Mouse (Mus musculus) heart, postnatal 0 days (tissue): ENCODE data around the gene Tulp2. TPM values are rescaled to one million over a fixed set of nuclear protein-coding genes. Genes with fewer than 3 reads are reported as not detected.

Experiments
- ATAC-seq: fragments of 200-750 bp; cut with Nextera tagmentation; 2 replicates; pipeline ENCODE4 v1.8.0; 2017; ENCODE audit warnings: low read depth, moderate number of reproducible peaks, moderate library complexity; ENCODE audit not compliant: insufficient read depth
- DNase-seq: peaks from one replicate; pipeline ENCODE4 v3.0.0-alpha.2; 2016; ENCODE audit warnings: low spot score
- H3K27ac ChIP-seq: fragments of 300-500 bp; sonication (generic); 2 replicates; pipeline ENCODE4 v1.5.1; 2014; ENCODE audit warnings: low read depth, mild to moderate bottlenecking
- H3K27me3 ChIP-seq: fragments of 300-500 bp; sonication (generic); 2 replicates; pipeline ENCODE4 v1.6.1; 2014; ENCODE audit warnings: low read length, mixed read lengths; ENCODE audit not compliant: control insufficient read depth, insufficient read depth
- H3K36me3 ChIP-seq: fragments of 300-500 bp; sonication (generic); replicated peaks from 2 replicates; pipeline ENCODE4 v1.6.1; 2014; ENCODE audit warnings: low read length, mixed read lengths; ENCODE audit not compliant: control insufficient read depth, insufficient read depth
- H3K4me1 ChIP-seq: fragments of 300-500 bp; sonication (generic); 2 replicates; pipeline ENCODE4 v1.6.1; 2014; ENCODE audit warnings: antibody characterized with exemption; ENCODE audit not compliant: control insufficient read depth, insufficient read depth
- H3K4me2 ChIP-seq: fragments of 300-500 bp; sonication (generic); 2 replicates; pipeline ENCODE4 v1.6.1; 2014; ENCODE audit warnings: low read depth, mild to moderate bottlenecking, low read length, moderate library complexity
- H3K4me3 ChIP-seq: fragments of 300-500 bp; sonication (generic); 2 replicates; pipeline ENCODE4 v1.5.1; 2014; ENCODE audit warnings: low read depth, low read length
- H3K9ac ChIP-seq: fragments of 300-500 bp; sonication (generic); replicated peaks from 2 replicates; pipeline ENCODE4 v1.6.1; 2014; ENCODE audit warnings: low read depth, low read length, mixed read lengths
- H3K9me3 ChIP-seq: fragments of 300-500 bp; sonication (generic); replicated peaks from 2 replicates; pipeline ENCODE4 v1.6.1; 2016; ENCODE audit warnings: low read length; ENCODE audit not compliant: control insufficient read depth
- CTCF ChIP-seq: IDR thresholded peaks from 2 replicates; pipeline ENCODE4 v1.5.1; 2016; ENCODE audit warnings: antibody characterized with exemption, control low read depth, low read depth
- EP300 ChIP-seq: IDR thresholded peaks from 2 replicates; pipeline ENCODE4 v1.6.1; 2016; ENCODE audit warnings: antibody characterized with exemption, low read depth
- WGBS: fragments of 180-500 bp; shearing (Covaris S2); extraction: QIAGEN DNeasy Blood & Tissue Kit; methylation state at CpG from one replicate; pipeline ENCODE4 v1.1.7; 2014; 5-methylcytosine and 5-hydroxymethylcytosine counted together
- polyA plus RNA-seq: library from polyadenylated mRNA; unstranded; fragments of >200 nt; fragmentation: Nextera tagmentation; extraction: Ambion mirVana; gene quantifications from 2 replicates; pipeline ENCODE4 v1.2.1, GENCODE M21; 2015
- total RNA-seq: library from RNA; depleted of rRNA; stranded (reverse); fragments of >200 nt; gene quantifications from 2 replicates; pipeline ENCODE4 v1.2.3, GENCODE M21; 2014; ENCODE audit warnings: low replicate concordance

Tulp2 gene
- total and polyA plus RNA-seq, 2 experiments from 2014 or later: 0.20 TPM; not detected in 1

DNA sequence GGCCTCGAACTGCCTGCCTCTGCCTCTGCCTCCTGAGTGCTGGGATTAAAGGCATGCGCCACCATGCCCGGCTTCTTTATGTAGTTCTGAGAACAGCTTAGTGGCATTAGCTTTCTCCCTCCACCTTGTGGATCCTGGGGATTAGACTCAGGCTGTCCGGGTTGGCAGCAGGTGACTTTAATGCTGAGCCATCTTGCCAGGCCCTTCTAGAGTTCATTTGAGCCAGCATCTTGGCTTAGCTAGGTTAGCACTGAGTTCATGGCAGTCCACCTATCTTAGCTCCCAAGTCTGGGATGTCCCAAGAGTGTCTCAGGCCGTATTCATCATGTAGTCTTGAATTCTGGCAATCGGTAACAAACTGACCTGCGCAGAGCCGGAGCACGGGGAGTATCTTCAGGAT is 83.8 kb downstream of the Tulp2 start:
- no peak for ATAC-seq
- H3K4me3 ChIP-seq: no peak overlapping the region

DNA sequence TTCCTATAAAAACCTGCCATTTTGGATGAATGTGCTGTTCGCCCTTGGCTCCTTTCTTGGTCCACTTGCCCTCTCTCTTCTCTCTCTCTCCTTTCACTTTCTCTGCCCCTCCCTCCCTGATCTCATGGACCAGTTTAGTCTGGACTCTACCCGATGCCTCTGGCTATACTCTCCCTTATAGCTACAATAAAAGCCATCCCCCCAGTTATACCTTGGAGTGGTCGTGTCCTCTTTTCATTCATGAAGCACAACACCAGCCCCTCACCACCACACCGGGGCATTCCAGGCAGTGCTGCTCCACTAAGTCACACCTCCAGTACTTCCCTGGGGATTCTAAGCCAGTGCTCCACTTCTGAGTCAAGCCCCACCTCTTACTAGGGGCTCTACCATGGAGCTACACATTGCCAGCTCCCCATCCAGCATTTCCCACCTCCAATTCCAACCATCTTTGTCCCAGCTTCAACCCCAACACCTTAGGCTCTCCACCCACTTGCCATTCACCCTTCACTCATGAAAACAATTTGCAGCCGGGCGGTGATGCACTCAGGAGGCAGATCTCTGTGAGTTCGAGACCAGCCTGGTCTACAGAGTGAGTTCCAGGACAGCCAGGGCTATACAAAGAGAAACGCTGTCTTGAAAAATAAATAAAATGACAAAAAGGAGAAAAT is 85.6 kb downstream of the Tulp2 start:
- no peak for ATAC-seq

More for the DNA sequence above, 83.8 kb downstream of the Tulp2 start:
- 85% methylated on average over 9 of the region's 9 CpGs for WGBS
- Histone ChIP-seq H3K36me3 (no peaks in the 10 kb centered on the region), H3K9ac (no peak overlapping the region), H3K27ac (no peak overlapping the region), H3K27me3 (no peaks in the 10 kb centered on the region), H3K4me2 (no peak overlapping the region), H3K4me1 (peaks cover 14% of the 10 kb centered on the region), H3K9me3 (no peaks in the 10 kb centered on the region)
- DNase-seq: no peak
- TF ChIP-seq CTCF (no peak), EP300 (no peak)

GRCm38 (mm10) chr7:45567780-45568516 is 86.3 kb downstream of the Tulp2 start:
- Histone ChIP-seq H3K9ac (peak overlapping the region; percentile 38), H3K27me3 (no peaks in the 10 kb centered on the region), H3K4me3 (peak overlapping the region; percentile 41), H3K9me3 (no peaks in the 10 kb centered on the region), H3K36me3 (no peaks in the 10 kb centered on the region), H3K4me2 (peak overlapping the region; percentile 65), H3K4me1 (peaks cover 26% of the 10 kb centered on the region), H3K27ac (peak overlapping the region; percentile 97)
- under 1% methylated on average over 24 of the region's 24 CpGs for WGBS
- TF ChIP-seq CTCF (no peak), EP300 (peak; percentile 93)
- ATAC-seq (peak; percentile 97), DNase-seq (peak; percentile 96)

More for the DNA sequence above, 85.6 kb downstream of the Tulp2 start:
- Histone ChIP-seq H3K9me3 (no peaks in the 10 kb centered on the region), H3K9ac (peak overlapping the region; percentile 38; the same call in 1 of the 2 replicates), H3K27me3 (no peaks in the 10 kb centered on the region), H3K36me3 (no peaks in the 10 kb centered on the region), H3K4me2 (no peak overlapping the region; the same call in 1 of the 2 replicates), H3K4me1 (peaks cover 26% of the 10 kb centered on the region), H3K4me3 (no peak overlapping the region), H3K27ac (peak overlapping the region; percentile 97)
- WGBS: 69% methylated on average over 8 of the region's 8 CpGs
- no peak for DNase-seq
- no peak for TF ChIP-seq EP300
- no peak for TF ChIP-seq CTCF

DNA sequence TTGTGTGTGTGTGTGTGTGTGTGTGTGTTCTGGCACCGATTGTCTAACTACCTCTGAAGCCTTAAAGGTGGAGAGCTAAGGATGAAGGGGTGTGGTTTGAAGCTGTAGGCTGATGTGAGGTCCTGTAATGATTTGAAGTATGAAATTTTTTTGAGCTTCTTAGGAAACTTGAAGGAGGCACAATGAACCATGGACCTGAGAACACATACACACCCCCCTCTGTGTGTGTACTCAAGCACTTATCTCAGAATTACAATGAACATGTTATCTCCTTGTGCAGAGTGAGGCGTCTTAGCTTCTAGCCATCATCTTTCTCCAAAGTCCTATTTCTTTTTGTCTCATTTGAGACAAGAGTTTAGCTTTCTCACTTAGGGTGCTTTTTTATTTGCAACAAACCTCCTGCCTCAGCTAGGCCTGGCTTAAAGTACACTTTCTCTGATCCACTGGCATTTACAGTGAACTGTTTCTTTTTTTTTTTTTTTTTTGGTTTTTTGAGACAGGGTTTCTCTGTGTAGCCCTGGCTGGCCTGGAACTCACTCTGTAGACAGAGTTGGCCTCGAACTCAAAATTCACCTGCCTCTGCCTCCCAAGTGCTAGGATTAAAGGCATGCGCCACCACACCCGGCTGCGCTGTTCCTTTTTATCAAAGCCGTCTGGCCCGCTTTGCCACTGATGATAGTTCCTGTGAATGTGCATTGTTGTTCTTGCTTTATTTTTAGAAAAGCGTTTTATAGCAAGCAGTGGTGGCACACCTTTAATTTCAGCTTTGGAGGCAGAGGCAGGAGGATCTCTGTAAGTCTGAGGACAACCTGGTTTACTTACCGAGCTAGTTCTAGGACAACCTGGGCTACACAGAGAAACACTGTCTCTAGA is 87.2 kb downstream of the Tulp2 start:
- peak overlapping the region; percentile 65 for H3K4me2 ChIP-seq
- H3K9ac ChIP-seq: peak overlapping the region; percentile 28; the same call in 1 of the 2 replicates
- H3K4me1 ChIP-seq: peaks cover 27% of the 10 kb centered on the region
- H3K27me3 ChIP-seq: no peaks in the 10 kb centered on the region
- WGBS: 67% methylated on average over 10 of the region's 10 CpGs
- H3K4me3 ChIP-seq: peak overlapping the region; percentile 41
- peak; percentile 1; the same call in 1 of the 2 replicates for ATAC-seq
- no peak for DNase-seq
- H3K36me3 ChIP-seq: no peaks in the 10 kb centered on the region
- H3K9me3 ChIP-seq: no peaks in the 10 kb centered on the region
- peak overlapping the region; percentile 97 for H3K27ac ChIP-seq
- no peak for TF ChIP-seq CTCF
- no peak for TF ChIP-seq EP300

DNA sequence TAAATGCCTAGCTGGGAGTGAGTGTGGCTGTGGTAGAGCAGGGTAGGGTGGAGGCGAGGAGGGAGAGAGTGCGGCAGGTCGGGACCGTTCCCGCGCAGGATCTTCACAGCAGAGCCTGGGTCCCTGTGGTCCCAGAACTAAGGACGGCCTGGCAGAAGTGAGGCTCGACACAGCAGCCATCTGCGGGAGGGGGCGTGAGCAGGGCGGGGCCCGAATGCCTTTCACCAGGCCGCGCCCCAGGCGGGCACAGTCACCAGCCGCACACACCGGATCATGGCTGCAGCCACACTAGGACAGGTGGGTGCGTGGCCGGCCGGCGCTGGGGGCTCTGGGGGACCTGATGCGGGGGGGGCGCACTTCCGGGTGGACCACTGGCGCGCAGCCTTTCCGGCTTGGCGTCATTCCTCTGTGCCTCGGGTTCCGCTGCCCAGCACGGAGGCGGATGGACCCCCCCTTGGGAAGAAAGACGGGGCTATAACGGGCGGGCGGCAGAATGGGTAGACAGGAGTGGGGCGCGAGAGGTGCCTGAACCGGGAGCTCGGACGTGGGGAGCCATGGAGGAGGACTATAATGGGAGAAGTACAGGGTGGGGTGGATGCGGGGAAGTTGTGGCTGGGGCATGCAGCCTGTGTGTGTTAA is 88.5 kb downstream of the Tulp2 start, which contains the start of gene Bcat2:
TSS of gene Bcat2 (plus strand) at position 51 of the 639 bp plus-strand sequence.
- peak within 1 kb of the TSS; percentile 79 for H3K4me2 ChIP-seq
- no peaks in the 10 kb centered on the region for H3K36me3 ChIP-seq
- H3K9ac ChIP-seq: peak within 1 kb of the TSS; percentile 87
- peak within 1 kb of the TSS; percentile 97 for H3K27ac ChIP-seq
- TF ChIP-seq EP300: peak; percentile 90
- TF ChIP-seq CTCF: no peak
- H3K4me1 ChIP-seq: peaks cover 34% of the 10 kb centered on the region
- WGBS: under 1% methylated on average over 42 of the region's 42 CpGs
- ATAC-seq (peak; percentile 59), DNase-seq (peak; percentile 75)
- H3K9me3 ChIP-seq: no peaks in the 10 kb centered on the region
- peak within 1 kb of the TSS; percentile 79 for H3K4me3 ChIP-seq
- H3K27me3 ChIP-seq: no peaks in the 10 kb centered on the region
